Mouse (Mus musculus) lung, postnatal 25 days (tissue): Measurements from ENCODE around the gene Pla2g5.
"Not testable (repeated sequence)": the region's sequence is repeated elsewhere in the genome, so short reads cannot be mapped to it uniquely, and the experiment has no call there.

Source experiments
- DNase-seq: peaks from one replicate; pipeline ENCODE4 v3.0.0; 2022; ENCODE audit warnings: low spot score

Pla2g5 gene

GRCm38 (mm10) chr4:138857576-138857975, 5.7 kb downstream of the Pla2g5 start:
- DNase-seq = no peak

GRCm38 (mm10) chr4:138856491-138856890, 6.8 kb downstream of the Pla2g5 start:
- DNase-seq = peak; percentile 55

DNA sequence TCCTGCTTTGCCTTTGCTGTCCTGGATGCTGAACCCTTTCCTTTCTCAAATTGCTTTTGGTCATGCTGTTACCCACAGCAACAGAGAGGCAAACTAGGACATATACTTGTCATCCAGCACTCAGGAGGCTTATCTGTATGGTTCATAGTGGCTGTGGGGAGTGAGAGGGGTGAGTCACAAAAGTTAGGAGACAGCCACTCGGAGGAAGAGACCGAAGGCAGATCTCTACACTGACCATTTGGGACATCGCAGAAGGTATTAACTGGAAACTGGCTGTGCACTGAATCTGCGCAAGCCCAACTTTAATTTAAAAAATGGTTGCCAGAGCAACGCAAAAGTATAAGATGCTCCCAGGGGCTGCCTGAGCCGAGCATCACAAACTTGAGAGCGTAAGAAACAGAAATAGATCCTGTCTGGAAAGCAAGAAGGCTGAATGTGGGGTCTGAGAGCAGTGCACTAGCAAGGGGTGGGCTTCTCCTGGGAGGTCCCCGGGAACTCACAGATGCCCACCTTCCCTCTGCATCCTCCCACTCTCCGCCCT, 8.1 kb downstream of the Pla2g5 start:
- no peak for DNase-seq

DNA sequence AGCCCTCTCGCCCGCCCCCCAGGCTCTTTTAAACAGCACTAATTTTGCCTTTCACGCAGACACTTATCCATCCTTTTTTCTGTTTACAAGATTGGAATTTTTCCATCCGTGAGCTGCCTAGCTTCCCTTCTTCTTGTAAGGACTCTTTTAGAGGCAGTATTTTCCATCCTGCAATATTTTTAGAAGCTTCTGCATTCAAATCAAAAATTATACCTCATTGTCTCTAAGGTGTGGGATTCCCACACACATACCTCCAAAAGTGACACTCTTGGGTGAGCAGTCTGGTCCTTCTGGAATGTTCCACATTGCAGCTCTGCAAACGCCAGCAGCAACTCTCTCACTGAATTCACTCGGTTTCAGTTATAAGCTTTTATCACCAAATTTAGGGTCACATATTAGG, 10.3 kb downstream of the Pla2g5 start:
- no peak for DNase-seq

DNA sequence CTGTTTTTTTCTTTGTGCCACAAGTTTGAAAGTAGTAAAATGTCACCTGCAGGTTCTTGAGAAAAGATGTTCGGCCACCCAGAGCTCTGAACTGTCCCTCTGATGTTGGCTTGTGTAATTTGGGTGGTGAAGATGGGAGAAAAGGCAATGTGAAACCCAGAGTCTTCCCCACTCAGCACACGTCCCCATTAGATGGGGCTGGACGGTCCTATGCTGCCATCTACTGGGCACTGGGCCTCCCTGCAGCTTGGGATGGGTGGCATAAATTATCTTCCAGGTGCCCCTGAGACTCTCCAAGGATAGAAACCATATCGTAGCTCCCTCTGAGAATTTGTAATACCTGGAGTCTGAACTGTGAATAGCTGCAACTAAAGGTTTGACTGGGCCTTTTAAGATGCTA, 11.8 kb downstream of the Pla2g5 start:
- peak; percentile 60 for DNase-seq

GRCm38 (mm10) chr4:138841386-138841785, 21.9 kb downstream of the Pla2g5 start:
- DNase-seq = no peak

GRCm38 (mm10) chr4:138840726-138841125, 22.6 kb downstream of the Pla2g5 start:
- no peak for DNase-seq

GRCm38 (mm10) chr4:138839806-138840205, 23.5 kb downstream of the Pla2g5 start:
- DNase-seq = no peak

DNA sequence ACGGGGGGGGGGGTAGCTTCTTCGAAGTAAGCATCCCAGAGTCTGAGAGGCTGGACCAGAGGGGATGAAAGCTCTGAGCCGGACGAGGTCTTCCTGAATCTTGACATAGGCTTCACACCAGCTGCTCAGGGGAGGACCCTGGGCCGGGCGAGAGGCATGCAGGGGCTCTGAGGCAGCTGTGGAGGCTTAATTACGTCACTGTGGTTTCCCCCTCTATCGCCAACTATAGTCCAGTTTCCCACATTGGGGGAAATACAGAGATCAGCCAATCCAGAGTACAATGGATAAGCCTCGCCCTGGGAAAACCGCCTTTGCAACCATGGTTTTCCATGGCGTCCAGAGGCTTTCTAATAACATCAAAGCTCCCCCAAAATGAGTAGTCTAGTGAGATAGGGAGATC, 36.1 kb downstream of the Pla2g5 start:
- DNase-seq = no peak

DNA sequence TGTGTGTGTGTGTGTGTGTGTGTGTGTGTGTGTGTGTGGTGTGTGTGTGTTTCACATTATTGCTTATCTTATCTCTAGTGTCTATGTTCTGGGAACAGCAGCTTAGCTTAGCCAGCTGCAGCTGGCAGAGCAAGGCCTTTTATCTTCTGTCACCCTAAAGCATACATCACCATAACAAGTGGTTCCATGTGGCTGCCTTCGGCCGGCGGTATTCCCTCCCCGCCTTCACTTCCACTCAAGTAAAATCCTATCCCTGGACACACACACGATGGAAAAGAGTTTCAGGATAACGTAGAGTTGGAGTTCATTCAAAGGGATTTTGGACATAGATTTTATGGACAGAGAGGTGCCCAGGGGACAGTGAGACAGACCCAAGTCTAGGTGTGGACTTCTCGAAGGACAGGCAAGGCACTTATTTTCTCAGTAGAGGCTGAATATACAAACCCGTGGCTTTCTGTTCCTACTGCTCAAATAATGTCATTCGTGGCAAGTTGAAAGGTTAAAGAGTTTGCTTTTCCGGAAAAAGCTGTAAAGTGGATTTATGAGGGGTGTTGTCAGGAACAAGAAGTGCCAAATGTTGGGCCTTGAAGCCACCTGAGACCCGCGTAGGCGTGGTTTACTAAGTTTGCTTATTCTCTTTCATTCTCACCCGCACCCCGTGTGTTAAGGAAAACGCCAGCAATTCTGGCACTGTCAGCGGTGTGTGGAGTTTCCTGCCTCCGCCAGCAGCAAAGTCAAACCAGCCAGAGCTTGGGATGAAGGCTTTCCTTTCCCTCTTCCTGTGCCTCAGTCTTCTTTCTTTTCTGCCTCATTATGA, 37.3 kb downstream of the Pla2g5 start:
- peak; percentile 16 for DNase-seq

DNA sequence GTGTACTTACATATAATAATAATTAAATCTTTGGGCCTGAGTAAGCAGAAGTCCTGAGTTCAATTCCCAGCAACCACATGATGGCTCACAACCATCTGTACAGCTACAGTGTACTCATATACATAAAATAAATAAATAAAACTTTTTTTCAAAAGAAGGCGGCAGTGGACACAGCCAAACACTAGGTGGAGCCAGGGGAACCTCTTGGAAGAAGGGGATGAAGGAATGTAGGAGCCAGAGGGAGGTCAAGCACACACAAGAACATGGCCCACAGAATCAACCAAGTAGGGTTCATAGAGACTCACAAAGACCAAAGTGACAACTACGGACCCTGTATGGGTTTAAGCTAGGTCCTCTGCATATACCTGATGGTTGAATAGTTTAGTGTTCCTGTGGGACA, 38.6 kb downstream of the Pla2g5 start:
- peak; percentile 26 for DNase-seq

GRCm38 (mm10) chr4:138824161-138824560, 39.1 kb downstream of the Pla2g5 start:
- DNase-seq = not testable (repeated sequence)

DNA sequence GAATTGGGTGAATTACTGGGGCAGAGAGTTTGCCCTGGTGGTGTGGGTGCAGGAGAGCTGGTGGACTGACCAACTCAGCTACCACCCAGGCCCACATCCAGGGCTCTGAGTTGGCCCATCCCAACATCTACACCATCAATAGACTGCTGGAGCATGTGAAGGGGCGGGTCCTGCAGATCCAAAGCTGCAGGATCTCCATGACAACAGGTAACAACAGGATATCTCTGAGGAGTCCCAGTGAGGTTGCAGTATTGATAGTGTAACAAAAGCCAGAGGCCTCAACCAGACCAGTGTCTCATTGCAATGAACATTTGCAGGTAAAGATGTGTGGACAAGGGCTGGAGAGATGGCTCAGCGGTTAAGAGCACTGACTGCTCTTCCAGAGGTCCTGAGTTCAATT, 42.2 kb downstream of the Pla2g5 start:
- no peak for DNase-seq

DNA sequence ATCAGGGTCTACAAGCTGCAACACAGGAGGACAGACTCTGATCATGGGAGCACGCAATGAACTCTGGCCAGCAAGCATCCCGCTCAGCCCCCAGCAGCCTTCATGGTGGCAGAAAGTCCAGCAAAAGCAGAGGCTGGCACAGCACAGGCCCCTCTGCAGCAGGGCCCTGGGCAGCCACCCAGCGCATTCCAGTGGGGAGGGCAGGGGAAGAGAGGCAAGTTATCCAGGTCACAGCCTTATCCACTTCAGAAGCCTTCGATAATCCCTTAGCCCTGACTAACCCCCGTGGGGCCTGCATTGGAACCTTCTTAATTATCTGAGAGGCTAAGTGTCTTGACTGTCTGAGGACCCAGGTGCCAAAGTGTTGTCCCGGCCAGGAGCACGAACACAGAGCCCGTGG, 44.2 kb downstream of the Pla2g5 start:
- DNase-seq = peak; percentile 20

DNA sequence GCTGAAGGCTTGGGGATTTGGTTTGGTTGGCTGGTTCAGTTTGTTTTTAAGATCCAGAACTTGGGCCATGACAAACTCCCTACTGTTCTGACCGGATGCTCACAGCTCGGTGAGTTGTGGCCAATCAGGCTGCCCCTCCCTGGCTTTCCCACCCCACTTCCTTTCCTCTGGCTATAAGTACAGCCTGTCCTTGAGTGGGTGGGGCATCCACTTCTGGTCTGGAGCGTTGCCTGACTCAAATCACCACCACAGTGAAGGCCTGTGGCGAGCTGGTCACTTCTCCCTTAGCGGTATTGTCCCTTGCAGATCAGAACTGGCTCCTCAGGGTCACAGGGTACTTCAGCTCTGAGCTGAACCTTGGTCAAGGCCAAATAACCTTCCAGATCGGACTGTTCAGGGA, 45.5 kb downstream of the Pla2g5 start:
- DNase-seq = peak; percentile 32

DNA sequence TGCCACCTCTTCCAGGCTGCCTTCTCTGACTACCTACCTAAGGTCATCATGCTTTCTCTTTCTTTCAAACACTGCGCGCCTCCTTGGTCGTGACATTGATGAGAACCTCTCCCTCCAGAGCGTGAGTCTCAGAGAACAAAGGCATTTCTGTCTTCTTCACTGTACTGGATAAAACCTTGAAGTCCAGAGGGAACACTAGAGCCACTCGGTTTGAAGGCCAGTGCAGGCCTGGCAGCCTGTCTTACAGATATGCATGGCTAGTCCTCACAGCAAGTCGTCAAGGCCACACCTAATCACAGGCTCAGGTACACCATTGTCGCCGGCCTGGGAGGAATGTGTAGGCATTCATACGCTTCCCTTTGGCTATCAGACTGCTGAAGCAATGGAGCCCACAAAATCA, 47.1 kb downstream of the Pla2g5 start:
- DNase-seq = no peak

DNA sequence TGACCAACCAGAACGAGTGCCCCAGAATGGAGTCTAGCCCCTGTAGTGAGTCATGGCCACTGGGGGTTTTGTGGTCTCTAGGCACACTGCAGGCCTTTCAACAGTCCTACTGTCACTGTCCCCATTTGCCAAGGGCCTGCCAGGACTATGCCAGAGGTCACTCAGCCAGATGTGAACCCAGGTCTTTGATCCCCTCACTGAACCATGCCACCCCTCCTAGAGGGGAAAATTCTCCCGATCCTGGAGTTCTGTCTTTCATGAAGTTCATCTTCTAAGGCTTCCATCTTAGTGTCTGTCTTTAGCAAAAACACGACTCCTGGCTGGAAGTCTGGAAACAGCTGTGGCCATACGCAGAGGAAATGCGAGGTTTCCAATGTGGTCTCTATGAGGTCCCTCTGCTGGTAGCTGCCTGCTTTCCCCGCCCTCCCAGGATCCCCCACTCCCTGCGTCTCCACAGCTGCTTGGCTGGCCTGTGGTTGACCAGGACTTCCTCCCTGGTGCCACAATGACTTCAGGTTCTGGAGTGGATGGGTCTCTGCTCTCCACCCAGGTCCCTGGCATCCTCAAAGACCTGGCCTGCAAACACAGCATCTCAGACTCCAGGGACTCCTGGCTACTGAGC, 56.3 kb downstream of the Pla2g5 start:
- DNase-seq = no peak

GRCm38 (mm10) chr4:138806160-138806559, 57.1 kb downstream of the Pla2g5 start:
- DNase-seq = no peak

GRCm38 (mm10) chr4:138805248-138805647, 58.0 kb downstream of the Pla2g5 start:
- no peak for DNase-seq

DNA sequence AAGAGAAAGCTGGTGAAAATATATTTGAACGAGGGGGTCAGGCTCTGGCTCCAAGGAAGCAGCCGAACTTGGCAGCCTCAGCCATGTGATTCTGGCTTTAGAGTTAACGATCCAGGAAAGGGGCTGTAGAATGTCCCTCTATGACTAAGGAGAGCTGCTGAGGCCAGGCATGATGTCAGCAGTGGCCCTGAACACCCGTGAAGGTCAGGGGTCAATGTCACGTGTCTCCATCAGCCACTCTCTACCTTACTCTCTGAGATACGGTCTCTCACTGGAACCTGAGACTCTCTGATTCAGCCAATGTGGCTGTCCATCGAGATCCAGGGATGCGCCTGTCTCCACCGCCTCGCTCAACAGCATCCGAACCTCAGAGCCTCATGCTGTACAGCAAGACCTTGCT, 60.4 kb downstream of the Pla2g5 start:
- no peak for DNase-seq

GRCm38 (mm10) chr4:138801631-138802030, 61.7 kb downstream of the Pla2g5 start:
- DNase-seq = no peak

GRCm38 (mm10) chr4:138800134-138800744, 63.0 kb downstream of the Pla2g5 start:
- DNase-seq = no peak

- no peak for DNase-seq
These were observed 66.1 kb downstream of the Pla2g5 start for GRCm38 (mm10) chr4:138797217-138797570.
